Mouse (Mus musculus): ENCODE results near the gene Cldn7. TPM values are rescaled to one million over a fixed set of nuclear protein-coding genes. Genes with fewer than 3 reads are reported as not detected.

The Cldn7 gene
- total and polyA plus RNA-seq, 3 experiments: 0.31 to 0.36 TPM; not detected in 1

DNA sequence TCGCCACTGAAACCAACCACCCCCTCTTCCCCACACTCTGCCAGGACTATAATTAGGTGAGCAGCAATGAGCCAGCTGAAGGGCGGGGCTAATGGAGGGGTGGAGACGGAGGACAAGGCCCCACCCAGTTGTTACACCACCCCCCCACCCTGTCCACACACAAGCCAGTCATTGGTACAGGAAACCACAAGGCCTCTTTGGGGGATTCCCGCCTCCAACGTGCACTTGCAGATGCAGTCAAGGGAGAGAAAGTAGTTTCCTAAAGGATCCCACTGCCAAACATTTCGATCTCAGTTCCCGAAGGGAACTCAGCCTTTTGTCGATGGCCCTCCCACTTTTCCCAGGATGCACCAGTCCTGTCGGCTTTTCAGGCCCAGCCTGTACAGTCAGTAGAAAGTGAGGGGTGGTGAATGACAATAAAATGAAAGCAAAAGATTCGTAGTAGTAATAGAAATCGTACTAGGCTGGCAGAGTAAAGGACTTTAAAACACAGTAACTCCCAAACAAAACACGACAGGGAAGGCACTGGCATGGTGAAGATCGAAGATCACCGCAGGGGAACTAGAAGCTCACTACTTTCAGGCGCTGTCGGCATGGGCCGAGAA is 44.8 kb upstream of the Cldn7 start (continued):
- TF ChIP-seq EP300 (IDR thresholded peaks at IDR 0.05; ENCODE audit: low read depth in 1 of 2, low read length in 2 of 2): peak in 1 of 2 experiments; percentile 75; a peak in 2 of 4 replicates
- TF ChIP-seq SIN3A (IDR thresholded peaks at IDR 0.05; ENCODE audit: low read length): peak; percentile 82
- TF ChIP-seq TBP (IDR thresholded peaks at IDR 0.05; ENCODE audit: low read depth, low read length): peak; percentile 88; the same call in 1 of the 2 replicates
- TF ChIP-seq MAX (IDR thresholded peaks at IDR 0.05; ENCODE audit: low read length): peak; percentile 74
- TF ChIP-seq USF1 (IDR thresholded peaks at IDR 0.05; ENCODE audit: low read depth, low read length): peak; percentile 31; the same call in 1 of the 2 replicates
- TF ChIP-seq NELFE (IDR thresholded peaks at IDR 0.05; ENCODE audit: low read depth, low read length): peak; percentile 74
- 0 out of 2 replicates have a peak, but pooled peaks have one; percentile 48 for TF ChIP-seq JUND (IDR thresholded peaks at IDR 0.05; ENCODE audit: low read depth, low read length)
- TF ChIP-seq MAZ (IDR thresholded peaks at IDR 0.05; ENCODE audit: low read depth, low read length): peak; percentile 87; the same call in 1 of the 2 replicates
- no peak; the same call in 1 of the 2 replicates for TF ChIP-seq KAT2A (conservative IDR thresholded peaks at IDR 0.05; ENCODE audit: low read depth, low read length)

DNA sequence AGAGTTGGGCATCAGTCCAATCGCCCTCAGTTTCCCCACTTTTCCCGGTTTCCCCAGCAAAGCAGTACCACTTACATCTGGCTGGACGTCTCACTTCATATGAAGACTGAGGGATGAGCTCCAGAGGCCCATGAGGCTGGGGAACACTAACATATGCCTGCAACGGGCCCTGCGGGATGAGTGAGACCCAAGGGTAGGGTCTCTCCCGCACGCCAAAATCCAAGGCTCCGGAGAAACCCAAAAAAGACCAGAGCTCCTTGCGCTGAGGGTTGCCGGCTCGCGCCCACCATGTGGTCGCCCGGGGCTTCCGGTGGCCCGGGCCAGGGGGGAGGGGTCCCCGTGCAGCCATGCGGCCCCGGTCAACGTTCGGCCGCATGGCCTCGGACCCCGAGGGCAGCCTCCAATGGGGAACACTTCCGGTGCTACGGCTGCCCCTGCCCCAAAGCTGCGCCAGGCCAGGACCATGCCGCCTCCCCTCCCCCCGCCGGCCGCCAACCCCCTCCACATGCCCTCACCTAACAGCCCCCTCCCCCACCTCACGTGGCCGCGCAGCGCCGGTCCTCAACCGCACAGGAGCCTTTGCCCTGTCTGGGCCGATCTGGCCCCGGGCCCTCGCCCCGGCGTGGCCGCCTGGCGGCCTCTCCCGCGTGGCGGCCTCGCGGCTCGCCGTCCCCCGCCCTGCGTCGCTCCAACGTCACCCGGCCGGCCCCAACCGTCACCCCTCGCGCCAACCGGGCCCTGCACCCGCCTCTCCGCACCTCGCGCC is 44.1 kb upstream of the Cldn7 start:
- Histone ChIP-seq H3K9me3 (replicated peaks; ENCODE audit: insufficient read depth, low read length) (no peaks in the 10 kb centered on the region), H3K4me1 (ENCODE audit: control insufficient read depth in 1 of 2, insufficient read depth in 2 of 2, low read length in 2 of 2) (peaks cover 13 to 43% of the 10 kb centered on the region in 2 experiments), H3K36me3 (ENCODE audit: control insufficient read depth in 1 of 2, insufficient read depth in 2 of 2, low read length in 2 of 2) (peaks cover 22 to 54% of the 10 kb centered on the region in 2 experiments), H3K27ac (ENCODE audit: control insufficient read depth, low read depth, low read length) (peak overlapping the region; percentile 80), H3K27me3 (ENCODE audit: control insufficient read depth in 1 of 2, insufficient read depth in 2 of 2, low read length in 2 of 2) (no peaks in the 10 kb centered on the region), H3K9ac (ENCODE audit: control insufficient read depth, low read depth, low read length, poor library complexity, severe bottlenecking) (peak overlapping the region; percentile 83), H3K79me2 (ENCODE audit: control insufficient read depth, insufficient read depth, low read length, poor library complexity) (peaks cover 48% of the 10 kb centered on the region), H3K4me3 (ENCODE audit: control insufficient read depth in 1 of 2, insufficient read depth in 1 of 2, low read depth in 2 of 2, low read length in 2 of 2) (peak overlapping the region; percentile 73 to 96)
- DNase-seq (ENCODE audit: low read depth, low spot score): peak; percentile 56
- no peak for TF ChIP-seq TCF12 (IDR thresholded peaks at IDR 0.05; ENCODE audit: low read depth, low read length)
- no peak for TF ChIP-seq CTCF (IDR thresholded peaks at IDR 0.05 in 2 of 3, conservative IDR thresholded peaks at IDR 0.05 in 1 of 3; ENCODE audit: control insufficient read depth in 1 of 3, insufficient read depth in 1 of 3, low read depth in 2 of 3, low read length in 3 of 3, poor library complexity in 1 of 3, severe bottlenecking in 1 of 3)
- TF ChIP-seq RAD21 (IDR thresholded peaks at IDR 0.05; ENCODE audit: low read depth, low read length): no peak
- TF ChIP-seq MYC (IDR thresholded peaks at IDR 0.05; ENCODE audit: low read depth, low read length): peak; percentile 87
- TF ChIP-seq MAZ (IDR thresholded peaks at IDR 0.05; ENCODE audit: low read depth, low read length): no peak
- peak; percentile 61 for TF ChIP-seq BHLHE40 (IDR thresholded peaks at IDR 0.05; ENCODE audit: borderline replicate concordance, low read depth, low read length)
- TF ChIP-seq TAL1 (IDR thresholded peaks at IDR 0.05; ENCODE audit: low read length): no peak
- TF ChIP-seq TBP (IDR thresholded peaks at IDR 0.05; ENCODE audit: low read depth, low read length): no peak
- TF ChIP-seq ELF1 (IDR thresholded peaks at IDR 0.05; ENCODE audit: low read depth, low read length): no peak
- peak; percentile 9; the same call in 1 of the 2 replicates for TF ChIP-seq POLR2AphosphoS5 (IDR thresholded peaks at IDR 0.05; ENCODE audit: borderline replicate concordance, low read depth, low read length)
- TF ChIP-seq JUND (IDR thresholded peaks at IDR 0.05; ENCODE audit: low read depth, low read length): no peak
- peak in 1 of 2 experiments; percentile 5; a peak in 1 of 4 replicates for TF ChIP-seq EP300 (IDR thresholded peaks at IDR 0.05; ENCODE audit: low read depth in 1 of 2, low read length in 2 of 2)
- TF ChIP-seq USF2 (IDR thresholded peaks at IDR 0.05; ENCODE audit: borderline replicate concordance in 1 of 2, insufficient read depth in 1 of 2, low read depth in 1 of 2, low read length in 2 of 2): no peak
- TF ChIP-seq MAFK (IDR thresholded peaks at IDR 0.05; ENCODE audit: borderline replicate concordance, low read depth, low read length): no peak
- no peak for TF ChIP-seq E2F4 (IDR thresholded peaks at IDR 0.05; ENCODE audit: borderline replicate concordance, low read depth, low read length)
- peak; percentile 49; the same call in 1 of the 2 replicates for TF ChIP-seq USF1 (IDR thresholded peaks at IDR 0.05; ENCODE audit: low read depth, low read length)
- no peak for TF ChIP-seq ZKSCAN1 (IDR thresholded peaks at IDR 0.05; ENCODE audit: low read depth, low read length)
- no peak for TF ChIP-seq SIN3A (IDR thresholded peaks at IDR 0.05; ENCODE audit: low read length)
- TF ChIP-seq SMC3 (IDR thresholded peaks at IDR 0.05; ENCODE audit: low read depth, low read length): peak; percentile 9; the same call in 1 of the 2 replicates
- TF ChIP-seq ETS1 (IDR thresholded peaks at IDR 0.05; ENCODE audit: low read depth, low read length): no peak; the same call in 1 of the 2 replicates
- TF ChIP-seq MAX (IDR thresholded peaks at IDR 0.05; ENCODE audit: low read length): peak; percentile 87
- no peak for TF ChIP-seq POLR2A (IDR thresholded peaks at IDR 0.05; ENCODE audit: control insufficient read depth in 1 of 2, insufficient read depth in 1 of 2, low read depth in 1 of 2, low read length in 2 of 2, poor library complexity in 1 of 2)
- no peak for TF ChIP-seq MYB (IDR thresholded peaks at IDR 0.05; ENCODE audit: low read depth, low read length)
- no peak for TF ChIP-seq POLR2AphosphoS2 (IDR thresholded peaks at IDR 0.05; ENCODE audit: low read length)
- no peak for TF ChIP-seq KAT2A (conservative IDR thresholded peaks at IDR 0.05; ENCODE audit: low read depth, low read length)
- no peak; the same call in 1 of the 2 replicates for TF ChIP-seq ZMIZ1 (IDR thresholded peaks at IDR 0.05; ENCODE audit: low read depth, low read length)
- no peak for TF ChIP-seq MEF2A (IDR thresholded peaks at IDR 0.05; ENCODE audit: extremely low read depth, insufficient replicate concordance, low read depth, low read length, poor library complexity, severe bottlenecking)
- no peak for TF ChIP-seq UBTF (IDR thresholded peaks at IDR 0.05; ENCODE audit: borderline replicate concordance, insufficient read depth, low read depth, low read length)
- TF ChIP-seq NELFE (IDR thresholded peaks at IDR 0.05; ENCODE audit: low read depth, low read length): no peak
- no peak for TF ChIP-seq GATA1 (IDR thresholded peaks at IDR 0.05; ENCODE audit: low read depth, low read length)
